8 mouse cellular contexts compared by ENCODE assay signal in the genomic region with DNA sequence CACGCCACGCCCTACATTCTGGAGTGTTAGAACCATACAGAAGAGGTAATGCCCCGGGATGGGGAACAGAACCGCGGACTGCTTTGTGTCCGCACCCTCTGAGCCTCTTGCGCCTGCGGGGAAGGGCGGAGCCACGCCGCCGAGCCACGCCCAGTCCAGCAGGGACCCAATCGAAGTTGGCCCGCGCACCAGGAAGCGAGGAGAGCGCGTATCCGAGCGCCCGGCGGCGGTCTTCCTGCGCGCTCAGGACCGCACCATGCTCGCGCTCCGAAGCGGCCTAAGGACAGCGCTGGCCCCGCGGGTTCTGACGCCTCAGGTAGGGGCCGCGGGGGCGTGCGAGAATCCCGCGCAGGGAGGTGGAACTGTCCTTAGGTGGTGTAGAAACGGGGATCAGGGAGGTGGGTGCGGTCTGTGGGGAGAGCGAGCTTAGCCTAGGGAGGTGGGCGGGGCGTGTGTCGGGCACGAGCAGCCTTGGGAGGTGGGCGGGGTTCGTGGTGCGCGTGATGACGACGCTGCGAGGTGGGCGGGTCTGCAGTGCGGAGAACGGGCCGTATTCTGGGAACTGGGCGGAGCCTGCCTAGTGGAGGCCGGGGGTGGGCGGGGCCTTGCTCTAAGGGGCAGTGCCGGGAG. TPM values are rescaled to one million over a fixed set of nuclear protein-coding genes. Genes with fewer than 3 reads are reported as not detected.
DNase-seq lines count a peak whose midpoint lies in the region; ATAC-seq lines count a peak whose summit lies in the region.

TSS of gene Nipsnap3b (plus strand) at position 149 of the 630 bp plus-strand sequence.

- peaks cover 17% of the 10 kb centered on the region for H3K36me3 ChIP-seq in hindbrain, embryonic 15.5 days

- H3K27ac ChIP-seq in hindbrain, embryonic 15.5 days (replicated peaks): peak within 1 kb of the TSS; percentile 96

- no peaks in the 10 kb centered on the region for H3K27me3 ChIP-seq in hindbrain, embryonic 15.5 days

- H3K9ac ChIP-seq in hindbrain, embryonic 15.5 days: peak within 1 kb of the TSS; percentile 83

- H3K4me2 ChIP-seq in hindbrain, embryonic 15.5 days: peak within 1 kb of the TSS; percentile 65

- H3K4me1 ChIP-seq in hindbrain, embryonic 15.5 days (replicated peaks): peaks cover 9% of the 10 kb centered on the region

- ATAC-seq in hindbrain, embryonic 15.5 days (ENCODE audit: low FRiP score, low read depth): peak; percentile 95

- peak within 1 kb of the TSS; percentile 96 for H3K4me3 ChIP-seq in hindbrain, embryonic 15.5 days

- peak; percentile 89 for DNase-seq in T-cell, adult 2 months (ENCODE audit: low spot score)
- peak; percentile 91 to 96 for DNase-seq in cerebellum, postnatal 36 days
- peak; percentile 93 to 95 for DNase-seq in frontal cortex, postnatal 36 days (ENCODE audit: low spot score in 2 of 2)
- peak; percentile 96 for DNase-seq in left cerebral cortex, adult 11 months (ENCODE audit: low spot score)
- peak; percentile 97 to 98 for DNase-seq in lung, postnatal 4 days
- DNase-seq in retina, postnatal 7 days (ENCODE audit: low read depth, low spot score): peak; percentile 93
- peak; percentile 91 for DNase-seq in urinary bladder, adult 2 months (ENCODE audit: low spot score)

- no peaks in the 10 kb centered on the region for H3K9me3 ChIP-seq in hindbrain, embryonic 15.5 days

- WGBS in hindbrain, embryonic 15.5 days: under 1% methylated on average over 63 of the region's 63 CpGs

RNA-seq across cellular contexts. Expression of gene Nipsnap3b, which starts in this region (rescaled TPM):
- 165 and 168 TPM in 2 replicates for polyA plus RNA-seq in hindbrain, embryonic 15.5 days (2015; fragmentation: Nextera tagmentation; extraction: Ambion mirVana)
- polyA plus RNA-seq in urinary bladder, adult 2 months (2012; rRNA removed): 30.0 and 41.0 TPM in 2 replicates

Comparison
In these comparisons a context has a peak if more than half of its experiments do, and no peak if none do; other contexts are left out.
1. Peak in every context shown above with its lines: DNase-seq, ATAC-seq, H3K4me3 ChIP-seq and H3K27ac ChIP-seq.